Mouse (Mus musculus) hindbrain, embryonic 16.5 days (tissue): ENCODE data around the gene Gimap8. TPM values are rescaled to one million over a fixed set of nuclear protein-coding genes. Genes with fewer than 3 reads are reported as not detected.

Experiments used
- ATAC-seq: fragments of 200-750 bp; cut with Nextera tagmentation; 2 replicates; pipeline ENCODE4 v1.8.0; 2017; ENCODE audit warnings: moderate TSS enrichment, moderate library complexity
- H3K27ac ChIP-seq: fragments of 300-500 bp; sonication (generic); 2 replicates; pipeline ENCODE4 v1.5.1; 2014; ENCODE audit warnings: low read depth, mild to moderate bottlenecking, control low read depth, low read length, moderate library complexity
- H3K27me3 ChIP-seq: fragments of 300-500 bp; sonication (generic); replicated peaks from 2 replicates; pipeline ENCODE4 v1.6.1; 2014; ENCODE audit warnings: low read length; ENCODE audit not compliant: control insufficient read depth, insufficient read depth
- H3K36me3 ChIP-seq: fragments of 300-500 bp; sonication (generic); 2 replicates; pipeline ENCODE4 v1.6.1; 2014; ENCODE audit warnings: mild to moderate bottlenecking, low read length, moderate library complexity, mixed read lengths; ENCODE audit not compliant: control insufficient read depth, insufficient read depth
- H3K4me1 ChIP-seq: fragments of 300-500 bp; sonication (generic); 2 replicates; pipeline ENCODE4 v1.6.1; 2014; ENCODE audit warnings: low read depth, low read length; ENCODE audit not compliant: control insufficient read depth, insufficient read depth
- H3K4me2 ChIP-seq: fragments of 300-500 bp; sonication (generic); 2 replicates; pipeline ENCODE4 v1.6.1; 2014; ENCODE audit warnings: mild to moderate bottlenecking, low read length, control low read depth, moderate library complexity
- H3K4me3 ChIP-seq: fragments of 300-500 bp; sonication (generic); 2 replicates; pipeline ENCODE4 v1.5.1; 2014; ENCODE audit warnings: mild to moderate bottlenecking, low read length, control low read depth, moderate library complexity
- H3K9ac ChIP-seq: fragments of 300-500 bp; sonication (generic); 2 replicates; pipeline ENCODE4 v1.6.1; 2014; ENCODE audit warnings: low read depth, mild to moderate bottlenecking, control low read depth, low read length, moderate library complexity
- H3K9me3 ChIP-seq: fragments of 300-500 bp; sonication (generic); 2 replicates; pipeline ENCODE4 v1.6.1; 2014; ENCODE audit warnings: mild to moderate bottlenecking, low read length, moderate library complexity; ENCODE audit not compliant: control insufficient read depth
- WGBS: fragments of 180-500 bp; shearing (Covaris S2); extraction: QIAGEN DNeasy Blood & Tissue Kit; methylation state at CpG from one replicate; pipeline ENCODE4 v1.1.7; 2014; 5-methylcytosine and 5-hydroxymethylcytosine counted together
- polyA plus RNA-seq: library from polyadenylated mRNA; unstranded; fragments of >200 nt; fragmentation: Nextera tagmentation; extraction: Ambion mirVana; gene quantifications from 2 replicates; pipeline ENCODE4 v1.2.1, GENCODE M21; 2015

Gene Gimap8
- polyA plus RNA-seq, 1 experiment from 2014 or later, result 0.59 TPM

DNA sequence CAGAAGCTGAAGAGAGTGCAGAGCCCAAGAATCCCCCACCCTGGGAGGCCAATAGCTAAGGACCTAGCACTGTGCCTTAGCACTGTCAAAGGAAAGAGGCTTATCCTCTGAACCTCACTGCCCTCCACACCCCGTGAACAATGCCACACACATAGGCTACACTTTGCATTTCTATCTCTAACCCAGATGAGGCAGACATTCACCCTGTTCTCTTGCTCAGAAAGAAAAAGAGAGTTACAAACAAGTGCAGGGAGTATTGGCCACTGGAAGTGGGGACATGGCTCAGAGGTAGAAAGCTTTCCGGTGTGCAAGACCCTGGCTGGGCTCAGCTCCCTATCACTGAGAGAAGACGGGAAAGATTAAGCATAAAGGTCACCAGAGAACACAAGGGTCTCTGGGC is 59.1 kb downstream of the Gimap8 start:
- Histone ChIP-seq H3K27ac (no peak overlapping the region), H3K4me2 (no peak overlapping the region), H3K36me3 (no peaks in the 10 kb centered on the region), H3K9me3 (no peaks in the 10 kb centered on the region), H3K4me3 (no peak overlapping the region), H3K4me1 (no peaks in the 10 kb centered on the region), H3K27me3 (no peaks in the 10 kb centered on the region), H3K9ac (no peak overlapping the region)
- 59% methylated on average over 3 of the region's 3 CpGs for WGBS
- ATAC-seq, result no peak

Other genes with a start within 250 kb of the Gimap8 start
- gene Zfp467, start 201.4 kb upstream of the Gimap8 start, polyA plus RNA-seq, result 26.3 and 27.8 TPM in 2 replicates
- gene Sspo, start 199.0 kb upstream of the Gimap8 start, polyA plus RNA-seq, result 0.22 and 0.29 TPM in 2 replicates
- gene Atp6v0e2, start 109.6 kb upstream of the Gimap8 start, polyA plus RNA-seq, result 358 and 389 TPM in 2 replicates
- gene Lrrc61, start 92.4 kb upstream of the Gimap8 start, polyA plus RNA-seq, result 20.7 and 29.5 TPM in 2 replicates
- 7.8 and 8.2 TPM in 2 replicates for gene Rarres2, start 74.4 kb upstream of the Gimap8 start, polyA plus RNA-seq
- not detected in 2 replicates for gene Gm45021, start 57.6 kb upstream of the Gimap8 start, polyA plus RNA-seq
- gene Repin1, start 53.4 kb upstream of the Gimap8 start, polyA plus RNA-seq, result 41.9 and 45.6 TPM in 2 replicates
- gene Gm44965, start 53.3 kb upstream of the Gimap8 start, polyA plus RNA-seq, result 0.87 TPM in 1 of 2 replicates, not detected in the other
- 11.4 and 13.8 TPM in 2 replicates for gene Zfp775, start 45.2 kb upstream of the Gimap8 start, polyA plus RNA-seq
- gene AI854703, start 20.5 kb upstream of the Gimap8 start, polyA plus RNA-seq, result 31.7 and 34.3 TPM in 2 replicates
- 1.8 and 2.3 TPM in 2 replicates for gene Gimap9, start 28.9 kb downstream of the Gimap8 start, polyA plus RNA-seq
- 1.3 and 2.3 TPM in 2 replicates for gene Gimap4, start 37.3 kb downstream of the Gimap8 start, polyA plus RNA-seq
- 7.5 and 8.1 TPM in 2 replicates for gene Gimap6, start 61.0 kb downstream of the Gimap8 start, polyA plus RNA-seq
- gene Gm28053, start 71.4 kb downstream of the Gimap8 start, polyA plus RNA-seq, result 1.0 and 1.4 TPM in 2 replicates
- gene Gimap7, start 71.4 kb downstream of the Gimap8 start, polyA plus RNA-seq, result not detected in 2 replicates
- gene Gimap1, start 91.8 kb downstream of the Gimap8 start, polyA plus RNA-seq, result 4.8 and 5.7 TPM in 2 replicates
- gene Gimap5, start 99.0 kb downstream of the Gimap8 start, polyA plus RNA-seq, result 1.5 and 1.8 TPM in 2 replicates
- gene Gimap3, start 123.6 kb downstream of the Gimap8 start, polyA plus RNA-seq, result not detected in 2 replicates
- gene Tmem176a, start 193.7 kb downstream of the Gimap8 start, polyA plus RNA-seq, result 28.1 and 30.8 TPM in 2 replicates
- gene Tmem176b, start 194.3 kb downstream of the Gimap8 start, polyA plus RNA-seq, result 140 and 143 TPM in 2 replicates
- not detected in 2 replicates for gene Aoc1, start 225.7 kb downstream of the Gimap8 start, polyA plus RNA-seq